Mouse (Mus musculus): ENCODE measurements around the gene Ankrd40.

GRCm38 (mm10) chr11:94287105-94287504 is 40.7 kb upstream of the Ankrd40 start:
- no peak for TF ChIP-seq CTCF (conservative IDR thresholded peaks at IDR 0.05 in 1 of 2, IDR thresholded peaks at IDR 0.05 in 1 of 2; ENCODE audit: low read depth in 2 of 2, low read length in 2 of 2)
- TF ChIP-seq EP300 (IDR thresholded peaks at IDR 0.05; ENCODE audit: low read length): no peak
- no peak for TF ChIP-seq CHD1 (IDR thresholded peaks at IDR 0.05; ENCODE audit: low read depth, low read length)
- TF ChIP-seq ELF1 (IDR thresholded peaks at IDR 0.05; ENCODE audit: low read depth, low read length): no peak
